Mouse (Mus musculus) kidney, embryonic 14.5 days (tissue): ENCODE data around the gene Rasgrf1. TPM values are rescaled to one million over a fixed set of nuclear protein-coding genes. Genes with fewer than 3 reads are reported as not detected.
"Not testable (repeated sequence)": the region's sequence is repeated elsewhere in the genome, so short reads cannot be mapped to it uniquely, and the experiment has no call there.

Experiments
- ATAC-seq: fragments of 200-750 bp; cut with Nextera tagmentation; 2 replicates; pipeline ENCODE4 v1.8.0; 2017; ENCODE audit warnings: moderate number of reproducible peaks, mild to moderate bottlenecking, moderate TSS enrichment, moderate library complexity; ENCODE audit not compliant: low FRiP score, low TSS enrichment
- H3K27ac ChIP-seq: fragments of 300-500 bp; sonication (generic); 2 replicates; pipeline ENCODE4 v1.5.1; 2014; ENCODE audit warnings: low read depth, mild to moderate bottlenecking, low read length, moderate library complexity, mixed read lengths
- H3K27me3 ChIP-seq: fragments of 300-500 bp; sonication (generic); 2 replicates; pipeline ENCODE4 v1.6.1; 2014; ENCODE audit warnings: mild to moderate bottlenecking, low read length; ENCODE audit not compliant: control insufficient read depth, insufficient read depth
- H3K36me3 ChIP-seq: fragments of 300-500 bp; sonication (generic); 2 replicates; pipeline ENCODE4 v1.6.1; 2014; ENCODE audit warnings: low read length, mixed read lengths; ENCODE audit not compliant: control insufficient read depth, insufficient read depth
- H3K4me1 ChIP-seq: fragments of 300-500 bp; sonication (generic); 2 replicates; pipeline ENCODE4 v1.6.1; 2014; ENCODE audit warnings: low read length, mixed read lengths; ENCODE audit not compliant: control insufficient read depth, insufficient read depth
- H3K4me2 ChIP-seq: fragments of 300-500 bp; sonication (generic); replicated peaks from 2 replicates; pipeline ENCODE4 v1.6.1; 2014; ENCODE audit warnings: low read depth, mild to moderate bottlenecking, low read length
- H3K4me3 ChIP-seq: fragments of 300-500 bp; sonication (generic); 2 replicates; pipeline ENCODE4 v1.5.1; 2014; ENCODE audit warnings: mild to moderate bottlenecking, low read length
- H3K9ac ChIP-seq: fragments of 300-500 bp; sonication (generic); 2 replicates; pipeline ENCODE4 v1.6.1; 2014; ENCODE audit warnings: low read depth, mild to moderate bottlenecking, low read length, moderate library complexity
- H3K9me3 ChIP-seq: fragments of 300-500 bp; sonication (generic); 2 replicates; pipeline ENCODE4 v1.6.1; 2016; ENCODE audit warnings: low read length; ENCODE audit not compliant: control insufficient read depth
- WGBS: fragments of 180-500 bp; shearing (Covaris S2); extraction: QIAGEN DNeasy Blood & Tissue Kit; methylation state at CpG from one replicate; pipeline ENCODE4 v1.1.7; 2014; 5-methylcytosine and 5-hydroxymethylcytosine counted together
- polyA plus RNA-seq: library from polyadenylated mRNA; unstranded; fragments of >200 nt; fragmentation: Nextera tagmentation; extraction: Ambion mirVana; gene quantifications from 2 replicates; pipeline ENCODE4 v1.2.1, GENCODE M21; 2014

The Rasgrf1 gene
- polyA plus RNA-seq, 1 experiment from 2014 or later: 0.11 TPM

DNA sequence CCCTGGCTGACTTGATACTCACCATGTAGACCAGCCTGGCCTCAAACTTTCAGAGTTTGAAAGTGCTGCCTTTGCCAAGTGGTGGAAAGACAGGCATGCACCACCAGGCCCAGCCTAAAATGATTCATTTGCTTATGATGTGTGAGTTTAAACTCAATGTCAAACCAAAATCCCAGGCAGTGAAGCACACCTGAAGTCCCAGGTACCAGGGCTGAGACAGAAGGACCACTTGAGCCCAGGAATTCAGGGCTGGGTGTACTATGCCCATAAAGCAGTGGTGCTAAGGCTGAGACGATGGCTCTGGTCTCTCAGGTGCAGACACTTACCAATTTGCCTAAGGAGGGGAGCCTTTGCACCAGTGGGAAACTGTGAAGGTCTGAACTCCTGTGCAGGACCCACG is 125.5 kb downstream of the Rasgrf1 start:
- 80% methylated on average over 2 of the region's 2 CpGs for WGBS
- Histone ChIP-seq H3K9me3 (no peaks in the 10 kb centered on the region), H3K36me3 (no peaks in the 10 kb centered on the region), H3K9ac (no peak overlapping the region), H3K4me3 (no peak overlapping the region), H3K27me3 (no peaks in the 10 kb centered on the region), H3K27ac (no peak overlapping the region), H3K4me2 (no peak overlapping the region), H3K4me1 (no peaks in the 10 kb centered on the region)
- ATAC-seq: no peak

DNA sequence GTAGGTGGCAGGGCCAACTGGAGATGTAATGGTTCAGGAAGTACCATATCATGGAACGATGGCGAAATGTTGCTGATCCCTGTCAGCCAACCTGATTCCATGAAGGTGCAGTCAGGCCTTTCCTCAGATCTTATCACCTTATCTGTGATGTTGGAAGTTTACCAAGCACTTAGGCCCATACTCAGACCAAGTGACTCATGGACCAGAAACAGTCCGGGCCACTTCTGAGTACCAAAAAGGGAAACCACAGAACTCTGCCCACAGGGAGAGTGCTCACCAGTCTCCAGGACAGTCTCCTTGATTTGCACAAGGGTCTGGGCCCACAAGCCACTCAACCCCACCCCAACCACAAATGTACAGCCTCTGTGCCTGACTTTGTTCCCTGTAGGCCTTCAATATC is 126.1 kb downstream of the Rasgrf1 start:
- Histone ChIP-seq H3K27ac (no peak overlapping the region), H3K4me2 (no peak overlapping the region), H3K36me3 (no peaks in the 10 kb centered on the region), H3K4me1 (no peaks in the 10 kb centered on the region), H3K9ac (no peak overlapping the region), H3K9me3 (no peaks in the 10 kb centered on the region), H3K4me3 (no peak overlapping the region), H3K27me3 (no peaks in the 10 kb centered on the region)
- WGBS: 91% methylated on average over 3 of the region's 3 CpGs
- no peak for ATAC-seq

DNA sequence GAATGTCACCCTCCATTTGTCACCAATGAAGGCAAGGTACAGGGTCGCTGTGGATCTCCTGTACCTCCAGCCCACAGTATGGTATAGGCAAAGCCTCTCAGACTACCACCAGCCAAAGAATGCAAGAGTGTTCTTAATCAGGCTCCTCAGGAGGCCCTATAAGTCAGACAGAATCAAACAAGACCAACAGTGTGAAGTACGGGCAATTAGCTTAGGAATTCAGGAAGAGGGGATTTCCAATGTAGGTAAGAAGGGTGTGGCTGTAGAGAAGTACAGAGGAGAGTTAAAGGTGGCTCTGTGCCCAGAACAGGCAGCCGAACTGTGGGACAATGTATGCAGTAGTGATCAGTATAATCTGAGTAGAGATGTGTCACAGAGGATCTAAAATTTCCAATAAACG is 126.6 kb downstream of the Rasgrf1 start:
- no peak overlapping the region for H3K4me3 ChIP-seq
- no peak for ATAC-seq
- no peaks in the 10 kb centered on the region for H3K4me1 ChIP-seq
- H3K9ac ChIP-seq: no peak overlapping the region
- no peak overlapping the region for H3K4me2 ChIP-seq
- H3K27me3 ChIP-seq: no peaks in the 10 kb centered on the region
- H3K9me3 ChIP-seq: no peaks in the 10 kb centered on the region
- no peak overlapping the region for H3K27ac ChIP-seq
- 78% methylated on average over 4 of the region's 4 CpGs for WGBS
- H3K36me3 ChIP-seq: no peaks in the 10 kb centered on the region

GRCm38 (mm10) chr9:90038535-90038934 is 128.8 kb downstream of the Rasgrf1 start:
- Histone ChIP-seq H3K4me1 (no peaks in the 10 kb centered on the region), H3K27ac (no peak overlapping the region), H3K36me3 (no peaks in the 10 kb centered on the region), H3K27me3 (no peaks in the 10 kb centered on the region), H3K4me2 (no peak overlapping the region), H3K4me3 (no peak overlapping the region), H3K9me3 (no peaks in the 10 kb centered on the region), H3K9ac (no peak overlapping the region)
- ATAC-seq: no peak
- 78% methylated on average over 4 of the region's 4 CpGs for WGBS

DNA sequence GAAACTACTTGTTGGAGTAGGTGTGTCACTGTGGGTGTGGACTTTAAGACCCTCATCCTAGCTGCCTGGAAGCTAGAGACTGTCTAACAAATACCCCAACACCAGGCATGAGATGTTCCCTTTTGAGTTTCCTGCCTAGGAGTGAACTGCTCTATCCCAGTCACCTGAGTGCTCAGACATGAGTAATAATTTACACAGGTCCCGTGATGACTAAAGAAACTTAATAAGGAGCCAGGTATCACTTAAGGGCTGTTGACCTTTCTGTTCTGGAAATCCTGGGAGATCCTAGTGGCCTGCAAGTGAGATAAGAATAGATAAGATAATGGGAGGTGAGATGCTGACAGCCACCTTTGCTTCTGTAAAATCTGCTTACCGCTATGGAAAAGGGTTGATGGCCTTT is 131.2 kb downstream of the Rasgrf1 start:
- H3K4me3 ChIP-seq: no peak overlapping the region
- ATAC-seq: no peak
- H3K9me3 ChIP-seq: no peaks in the 10 kb centered on the region
- no peaks in the 10 kb centered on the region for H3K27me3 ChIP-seq
- H3K27ac ChIP-seq: no peak overlapping the region
- H3K4me1 ChIP-seq: no peaks in the 10 kb centered on the region
- H3K9ac ChIP-seq: no peak overlapping the region
- no peaks in the 10 kb centered on the region for H3K36me3 ChIP-seq
- 93% methylated on average over 2 of the region's 2 CpGs for WGBS
- H3K4me2 ChIP-seq: no peak overlapping the region

GRCm38 (mm10) chr9:90041556-90041955 is 131.8 kb downstream of the Rasgrf1 start:
- Histone ChIP-seq H3K36me3 (no peaks in the 10 kb centered on the region), H3K4me3 (no peak overlapping the region), H3K4me2 (no peak overlapping the region), H3K27ac (no peak overlapping the region), H3K9ac (no peak overlapping the region), H3K9me3 (peaks cover 4% of the 10 kb centered on the region; the same call in 1 of the 2 replicates), H3K4me1 (no peaks in the 10 kb centered on the region), H3K27me3 (no peaks in the 10 kb centered on the region)
- whole genome bisulfite sequencing: 91% methylated on average over 3 of the region's 3 CpGs
- ATAC-seq: no peak

DNA sequence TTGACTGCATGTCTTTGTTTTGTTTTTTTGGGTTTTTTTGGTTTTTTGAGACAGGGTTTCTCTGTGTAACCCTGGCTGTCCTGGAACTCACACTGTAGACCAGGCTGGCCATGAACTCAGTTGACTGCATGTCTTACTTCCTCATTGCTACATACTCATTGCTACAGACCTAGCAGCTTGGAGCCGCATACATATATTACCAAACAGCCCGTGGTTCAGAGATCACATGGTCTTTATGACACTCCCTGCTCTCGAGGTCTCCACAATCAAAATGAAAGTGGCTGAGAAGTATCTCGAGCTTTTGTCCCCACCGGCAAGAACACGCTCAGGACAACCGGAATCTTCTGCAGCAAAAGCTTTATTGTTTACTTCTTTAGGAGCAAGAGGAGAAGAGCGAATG is 133.2 kb downstream of the Rasgrf1 start:
- not testable (repeated sequence) for H3K4me1 ChIP-seq, H3K9ac ChIP-seq, H3K36me3 ChIP-seq, H3K4me3 ChIP-seq, H3K4me2 ChIP-seq, H3K27ac ChIP-seq, H3K27me3 ChIP-seq, H3K9me3 ChIP-seq, ATAC-seq
- 91% methylated on average over 8 of the region's 8 CpGs for WGBS

GRCm38 (mm10) chr9:90045191-90045590 is 135.5 kb downstream of the Rasgrf1 start:
- Histone ChIP-seq H3K36me3 (no peaks in the 10 kb centered on the region), H3K4me1 (0 out of 2 replicates have a peak, but pooled peaks cover 2% of the 10 kb centered on the region), H3K27me3 (no peaks in the 10 kb centered on the region), H3K9me3 (peaks cover 4% of the 10 kb centered on the region; the same call in 1 of the 2 replicates), H3K9ac (no peak overlapping the region), H3K27ac (no peak overlapping the region), H3K4me2 (no peak overlapping the region), H3K4me3 (no peak overlapping the region)
- 90% methylated on average over 7 of the region's 7 CpGs for WGBS
- ATAC-seq: no peak

DNA sequence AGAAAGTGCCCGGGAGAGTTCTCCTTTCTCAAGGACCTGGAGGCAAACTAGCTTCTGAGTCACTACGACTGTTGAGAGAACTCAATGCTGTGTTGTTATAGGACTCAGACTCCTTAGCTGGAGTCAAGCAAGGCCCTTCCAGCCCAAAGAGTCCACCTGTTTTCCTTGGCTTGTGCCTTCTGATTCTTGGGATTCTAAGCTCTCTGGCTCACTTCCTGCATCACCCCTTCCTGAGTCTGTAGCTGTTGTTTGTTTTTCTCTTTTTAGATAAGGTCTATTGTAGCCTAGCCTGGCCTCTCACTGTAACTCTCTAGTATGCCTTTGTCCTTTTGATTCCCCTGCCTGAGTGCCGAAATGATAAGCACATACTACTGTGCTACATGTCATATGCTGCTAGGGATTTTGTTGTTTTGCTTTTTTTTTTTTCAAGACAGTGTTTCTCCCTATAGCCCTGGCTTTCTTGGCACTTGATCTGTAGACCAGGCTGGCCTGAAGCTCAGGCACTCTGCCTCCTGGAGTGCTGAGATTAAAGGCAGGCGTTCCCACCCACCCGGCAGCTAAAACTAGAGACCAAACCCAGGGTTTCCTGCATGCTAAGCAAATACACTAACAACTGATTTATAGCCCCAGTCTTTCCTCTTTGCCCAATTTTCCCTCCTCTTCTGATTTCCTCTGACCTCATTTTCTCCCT is 138.4 kb downstream of the Rasgrf1 start:
- peak overlapping the region; percentile 47; the same call in 1 of the 2 replicates for H3K27ac ChIP-seq
- WGBS: 45% methylated on average over 5 of the region's 5 CpGs
- H3K9ac ChIP-seq: no peak overlapping the region
- H3K27me3 ChIP-seq: no peaks in the 10 kb centered on the region
- no peaks in the 10 kb centered on the region for H3K36me3 ChIP-seq
- ATAC-seq: no peak
- peaks cover 4% of the 10 kb centered on the region; the same call in 1 of the 2 replicates for H3K9me3 ChIP-seq
- H3K4me3 ChIP-seq: no peak overlapping the region
- H3K4me1 ChIP-seq: 0 out of 2 replicates have a peak, but pooled peaks cover 2% of the 10 kb centered on the region
- no peak overlapping the region for H3K4me2 ChIP-seq
